Mouse (Mus musculus) hindbrain, embryonic 16.5 days (tissue): ENCODE data around the gene 1700007K13Rik. TPM values are rescaled to one million over a fixed set of nuclear protein-coding genes. Genes with fewer than 3 reads are reported as not detected.
"Not testable (repeated sequence)": the region's sequence is repeated elsewhere in the genome, so short reads cannot be mapped to it uniquely, and the experiment has no call there.

Source experiments
- ATAC-seq: fragments of 200-750 bp; cut with Nextera tagmentation; 2 replicates; pipeline ENCODE4 v1.8.0; 2017; ENCODE audit warnings: moderate TSS enrichment, moderate library complexity
- H3K27ac ChIP-seq: fragments of 300-500 bp; sonication (generic); 2 replicates; pipeline ENCODE4 v1.5.1; 2014; ENCODE audit warnings: low read depth, mild to moderate bottlenecking, control low read depth, low read length, moderate library complexity
- H3K27me3 ChIP-seq: fragments of 300-500 bp; sonication (generic); replicated peaks from 2 replicates; pipeline ENCODE4 v1.6.1; 2014; ENCODE audit warnings: low read length; ENCODE audit not compliant: control insufficient read depth, insufficient read depth
- H3K36me3 ChIP-seq: fragments of 300-500 bp; sonication (generic); 2 replicates; pipeline ENCODE4 v1.6.1; 2014; ENCODE audit warnings: mild to moderate bottlenecking, low read length, moderate library complexity, mixed read lengths; ENCODE audit not compliant: control insufficient read depth, insufficient read depth
- H3K4me1 ChIP-seq: fragments of 300-500 bp; sonication (generic); 2 replicates; pipeline ENCODE4 v1.6.1; 2014; ENCODE audit warnings: low read depth, low read length; ENCODE audit not compliant: control insufficient read depth, insufficient read depth
- H3K4me2 ChIP-seq: fragments of 300-500 bp; sonication (generic); 2 replicates; pipeline ENCODE4 v1.6.1; 2014; ENCODE audit warnings: mild to moderate bottlenecking, low read length, control low read depth, moderate library complexity
- H3K4me3 ChIP-seq: fragments of 300-500 bp; sonication (generic); 2 replicates; pipeline ENCODE4 v1.5.1; 2014; ENCODE audit warnings: mild to moderate bottlenecking, low read length, control low read depth, moderate library complexity
- H3K9ac ChIP-seq: fragments of 300-500 bp; sonication (generic); 2 replicates; pipeline ENCODE4 v1.6.1; 2014; ENCODE audit warnings: low read depth, mild to moderate bottlenecking, control low read depth, low read length, moderate library complexity
- H3K9me3 ChIP-seq: fragments of 300-500 bp; sonication (generic); 2 replicates; pipeline ENCODE4 v1.6.1; 2014; ENCODE audit warnings: mild to moderate bottlenecking, low read length, moderate library complexity; ENCODE audit not compliant: control insufficient read depth
- WGBS: fragments of 180-500 bp; shearing (Covaris S2); extraction: QIAGEN DNeasy Blood & Tissue Kit; methylation state at CpG from one replicate; pipeline ENCODE4 v1.1.7; 2014; 5-methylcytosine and 5-hydroxymethylcytosine counted together
- polyA plus RNA-seq: library from polyadenylated mRNA; unstranded; fragments of >200 nt; fragmentation: Nextera tagmentation; extraction: Ambion mirVana; gene quantifications from 2 replicates; pipeline ENCODE4 v1.2.1, GENCODE M21; 2015

The 1700007K13Rik gene
- polyA plus RNA-seq, 1 experiment from 2014 or later: 3.0 TPM

DNA sequence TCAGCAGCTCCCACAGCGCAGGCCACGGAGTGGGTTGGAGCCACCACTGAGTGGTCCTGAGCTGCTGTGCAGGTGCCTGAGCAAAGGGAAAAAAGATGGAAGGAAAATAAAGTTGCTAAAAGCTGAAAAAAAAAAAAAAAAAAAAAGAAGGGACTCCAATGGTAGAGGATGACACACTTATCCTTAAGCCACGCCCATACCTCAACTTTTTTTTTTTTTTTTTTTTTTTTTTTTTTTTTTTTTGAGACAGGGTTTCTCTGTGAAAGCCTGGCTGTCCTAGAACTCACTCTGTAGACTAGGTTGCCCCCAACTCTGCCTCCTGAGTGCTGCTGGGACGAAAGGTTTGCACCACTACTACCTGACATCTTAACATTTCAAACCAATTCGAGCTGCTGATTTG, 11.9 kb upstream of the 1700007K13Rik start:
- H3K4me3 ChIP-seq, ATAC-seq, H3K4me2 ChIP-seq, H3K9me3 ChIP-seq, H3K27ac ChIP-seq, H3K27me3 ChIP-seq, H3K4me1 ChIP-seq, H3K36me3 ChIP-seq, H3K9ac ChIP-seq: not testable (repeated sequence)
- 91% methylated on average over 5 of the region's 5 CpGs for WGBS

GRCm38 (mm10) chr2:28472011-28472410, 5.9 kb upstream of the 1700007K13Rik start:
- H3K27ac ChIP-seq, ATAC-seq, H3K27me3 ChIP-seq, H3K9me3 ChIP-seq, H3K4me1 ChIP-seq, H3K4me2 ChIP-seq, H3K4me3 ChIP-seq, H3K9ac ChIP-seq: not testable (repeated sequence)
- peaks cover 29% of the 10 kb centered on the region for H3K36me3 ChIP-seq
- WGBS: 96% methylated on average over 8 of the region's 8 CpGs

DNA sequence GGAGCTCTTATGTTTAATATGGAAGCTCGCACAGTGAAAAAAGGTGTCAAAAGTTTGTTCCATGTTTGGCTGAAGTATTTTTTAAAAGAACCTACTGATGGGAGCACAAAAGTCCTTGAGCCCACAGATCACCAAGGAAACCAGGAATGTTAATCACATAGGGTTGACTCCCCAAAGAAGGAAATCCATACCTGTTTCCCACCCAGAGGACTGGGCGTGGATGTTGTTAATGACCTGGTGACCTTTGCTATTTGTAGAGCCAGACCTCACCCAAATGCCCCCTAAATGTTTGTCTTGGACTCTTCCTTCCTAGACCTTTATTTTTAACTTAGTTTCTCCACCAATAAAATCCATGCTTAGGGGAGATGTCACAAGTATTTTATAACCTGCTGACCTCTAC, 4.5 kb upstream of the 1700007K13Rik start:
- Histone ChIP-seq H3K9ac (no peak overlapping the region), H3K36me3 (peaks cover 29% of the 10 kb centered on the region), H3K27me3 (no peaks in the 10 kb centered on the region), H3K27ac (no peak overlapping the region), H3K4me1 (peaks cover 14% of the 10 kb centered on the region), H3K9me3 (peaks cover 6% of the 10 kb centered on the region), H3K4me3 (no peak overlapping the region), H3K4me2 (no peak overlapping the region)
- ATAC-seq: no peak
- 98% methylated on average over 2 of the region's 2 CpGs for WGBS

- peaks cover 14% of the 10 kb centered on the region for H3K4me1 ChIP-seq
- no peak overlapping the region for H3K4me3 ChIP-seq
- no peak for ATAC-seq
- no peak overlapping the region for H3K4me2 ChIP-seq
- 98% methylated on average over 14 of the region's 14 CpGs for WGBS
- no peak overlapping the region for H3K27ac ChIP-seq
- peaks cover 29% of the 10 kb centered on the region for H3K36me3 ChIP-seq
- no peaks in the 10 kb centered on the region for H3K27me3 ChIP-seq
- H3K9ac ChIP-seq: no peak overlapping the region
- H3K9me3 ChIP-seq: peaks cover 6% of the 10 kb centered on the region
These were observed 3.3 kb upstream of the 1700007K13Rik start for GRCm38 (mm10) chr2:28469461-28469860.

- Histone ChIP-seq H3K4me3 (peak overlapping the region; percentile 98), H3K4me1 (peaks cover 14% of the 10 kb centered on the region), H3K27ac (no peak overlapping the region), H3K4me2 (peak overlapping the region; percentile 91), H3K36me3 (peaks cover 29% of the 10 kb centered on the region), H3K9ac (peak overlapping the region; percentile 93), H3K9me3 (peaks cover 6% of the 10 kb centered on the region), H3K27me3 (no peaks in the 10 kb centered on the region)
- WGBS: 57% methylated on average over 18 of the region's 18 CpGs
- ATAC-seq: no peak
These were observed 2.5 kb upstream of the 1700007K13Rik start for GRCm38 (mm10) chr2:28468486-28469225.

DNA sequence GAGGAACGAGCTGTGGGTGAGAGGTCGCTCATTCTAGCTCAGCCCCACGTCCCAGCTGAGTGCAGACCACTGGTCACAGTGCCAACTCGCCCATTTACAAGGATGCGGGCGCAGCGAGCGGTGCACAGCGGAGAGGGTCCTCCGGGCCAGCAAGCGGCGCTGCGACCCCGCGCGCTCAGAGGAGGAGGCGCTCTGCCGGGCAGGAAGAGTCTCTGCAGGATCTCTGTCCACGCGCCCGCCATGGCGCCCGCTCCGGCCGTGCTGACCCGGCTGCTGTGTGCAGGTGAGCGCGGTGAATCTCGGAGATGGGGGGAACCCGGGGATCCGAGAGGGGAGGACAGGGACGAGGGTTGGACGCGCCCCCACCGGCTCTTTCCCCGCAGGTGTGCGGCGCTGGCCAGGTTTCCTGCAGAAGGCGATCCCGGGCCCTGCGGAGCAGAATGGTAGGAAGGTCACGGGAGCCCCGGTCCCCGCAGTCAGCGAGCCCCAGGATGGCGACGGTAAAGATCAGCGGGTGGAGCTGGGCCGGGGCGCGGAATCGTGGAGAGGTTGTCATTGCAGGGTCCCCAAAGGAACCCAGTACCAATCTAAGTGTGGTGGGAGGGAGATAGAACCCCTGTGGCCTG, 1.8 kb upstream of the 1700007K13Rik start, which contains the start of gene Mrps2:
Mrps2 (plus strand) TSS at position 207 of the 626 bp plus-strand sequence.
- peaks cover 4% of the 10 kb centered on the region for H3K9me3 ChIP-seq
- peak within 1 kb of the TSS; percentile 98 for H3K4me3 ChIP-seq
- peak within 1 kb of the TSS; percentile 91 for H3K4me2 ChIP-seq
- under 1% methylated on average over 48 of the region's 52 CpGs for WGBS
- H3K4me1 ChIP-seq: peaks cover 14% of the 10 kb centered on the region
- peak within 1 kb of the TSS; percentile 93 for H3K9ac ChIP-seq
- peak within 1 kb of the TSS; percentile 31; the same call in 1 of the 2 replicates for H3K27ac ChIP-seq
- H3K36me3 ChIP-seq: peaks cover 27% of the 10 kb centered on the region
- ATAC-seq: peak; percentile 94
- H3K27me3 ChIP-seq: no peaks in the 10 kb centered on the region

- Histone ChIP-seq H3K9ac (no peak overlapping the region), H3K4me1 (peaks cover 14% of the 10 kb centered on the region), H3K27me3 (no peaks in the 10 kb centered on the region), H3K9me3 (no peaks in the 10 kb centered on the region), H3K4me3 (no peak overlapping the region), H3K4me2 (no peak overlapping the region), H3K27ac (no peak overlapping the region), H3K36me3 (peaks cover 9% of the 10 kb centered on the region)
- 78% methylated on average over 9 of the region's 9 CpGs for WGBS
- ATAC-seq: no peak
These were observed 1.2 kb downstream of the 1700007K13Rik start for GRCm38 (mm10) chr2:28464919-28465318.

- Histone ChIP-seq H3K4me3 (no peak overlapping the region), H3K4me1 (peaks cover 13% of the 10 kb centered on the region), H3K4me2 (no peak overlapping the region), H3K9me3 (no peaks in the 10 kb centered on the region), H3K27me3 (no peaks in the 10 kb centered on the region), H3K27ac (no peak overlapping the region), H3K36me3 (no peaks in the 10 kb centered on the region), H3K9ac (no peak overlapping the region)
- ATAC-seq: no peak
- WGBS: 35% methylated on average over 3 of the region's 3 CpGs
These were observed 2.2 kb downstream of the 1700007K13Rik start for GRCm38 (mm10) chr2:28463919-28464318.

DNA sequence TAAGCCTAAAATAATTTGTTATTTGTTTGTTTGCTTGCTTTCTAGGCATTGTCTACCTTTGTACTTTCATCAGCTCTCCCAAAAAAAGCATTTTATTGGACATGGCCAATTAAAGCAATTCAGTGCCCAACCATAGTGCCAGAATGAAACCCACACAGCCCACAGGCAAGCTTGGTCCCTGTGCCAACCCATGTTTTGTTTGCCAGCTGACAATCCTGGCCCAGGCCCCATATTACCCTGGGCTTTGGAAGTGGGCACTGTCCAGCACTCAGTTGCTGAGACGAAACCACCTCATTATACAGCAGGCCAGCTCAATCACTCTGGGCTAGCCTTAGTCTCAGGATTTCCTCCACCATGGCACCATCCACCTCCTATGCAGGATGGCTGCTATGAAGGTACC, 9.5 kb downstream of the 1700007K13Rik start:
- Histone ChIP-seq H3K9ac (no peak overlapping the region), H3K36me3 (peaks cover 18% of the 10 kb centered on the region; the same call in 1 of the 2 replicates), H3K9me3 (no peaks in the 10 kb centered on the region), H3K4me2 (no peak overlapping the region), H3K27me3 (no peaks in the 10 kb centered on the region), H3K27ac (no peak overlapping the region), H3K4me1 (no peaks in the 10 kb centered on the region), H3K4me3 (no peak overlapping the region)
- 55% methylated on average over 1 of the region's 1 CpGs for WGBS
- no peak for ATAC-seq
